Mouse (Mus musculus) lung, embryonic 15.5 days (tissue): ENCODE measurements around the gene Dlgap4. TPM values are rescaled to one million over a fixed set of nuclear protein-coding genes. Genes with fewer than 3 reads are reported as not detected.

Source experiments
- ATAC-seq: fragments of 200-750 bp; cut with Nextera tagmentation; 2 replicates; pipeline ENCODE4 v1.8.0; 2017; ENCODE audit warnings: moderate number of reproducible peaks, borderline replicate concordance; ENCODE audit not compliant: low FRiP score, low TSS enrichment; ENCODE audit errors: extremely low read depth
- H3K27ac ChIP-seq: fragments of 300-500 bp; sonication (generic); 2 replicates; pipeline ENCODE4 v1.5.1; 2015; ENCODE audit warnings: moderate library complexity, mild to moderate bottlenecking, inconsistent platforms
- H3K27me3 ChIP-seq: fragments of 300-500 bp; sonication (generic); 2 replicates; pipeline ENCODE4 v1.6.1; 2015; ENCODE audit warnings: inconsistent platforms
- H3K36me3 ChIP-seq: fragments of 300-500 bp; sonication (generic); 2 replicates; pipeline ENCODE4 v1.6.1; 2015; ENCODE audit warnings: inconsistent platforms
- H3K4me1 ChIP-seq: fragments of 300-500 bp; sonication (generic); 2 replicates; pipeline ENCODE4 v1.6.1; 2015; ENCODE audit warnings: inconsistent platforms
- H3K4me2 ChIP-seq: fragments of 300-500 bp; sonication (generic); 2 replicates; pipeline ENCODE4 v1.6.1; 2015; ENCODE audit warnings: inconsistent platforms, mild to moderate bottlenecking, moderate library complexity
- H3K4me3 ChIP-seq: fragments of 300-500 bp; sonication (generic); 2 replicates; pipeline ENCODE4 v1.5.1; 2015; ENCODE audit warnings: mild to moderate bottlenecking, inconsistent platforms
- H3K9ac ChIP-seq: fragments of 300-500 bp; sonication (generic); 2 replicates; pipeline ENCODE4 v1.6.1; 2015; ENCODE audit warnings: inconsistent platforms
- H3K9me3 ChIP-seq: fragments of 300-500 bp; sonication (generic); 2 replicates; pipeline ENCODE4 v1.6.1; 2016; ENCODE audit warnings: inconsistent platforms
- WGBS: fragments of 180-500 bp; shearing (Covaris S2); methylation state at CpG from one replicate; pipeline ENCODE4 v1.1.7; 2015; 5-methylcytosine and 5-hydroxymethylcytosine counted together
- polyA plus RNA-seq: library from polyadenylated mRNA; unstranded; fragments of >200 nt; fragmentation: Nextera tagmentation; extraction: Ambion mirVana; gene quantifications from 2 replicates; pipeline ENCODE4 v1.2.1, GENCODE M21; 2015

The Dlgap4 gene
- polyA plus RNA-seq, 1 experiment from 2014 or later, result 67.9 TPM

GRCm38 (mm10) chr2:156719549-156720312 lies 106.2 kb downstream of the Dlgap4 start:
- WGBS, result 80% methylated on average over 8 of the region's 8 CpGs
- Histone ChIP-seq H3K4me1 (peaks cover 56% of the 10 kb centered on the region), H3K9ac (peak overlapping the region; percentile 74), H3K36me3 (no peaks in the 10 kb centered on the region), H3K4me3 (peak overlapping the region; percentile 96), H3K4me2 (peak overlapping the region; percentile 89), H3K27ac (peak overlapping the region; percentile 82), H3K9me3 (no peaks in the 10 kb centered on the region), H3K27me3 (no peaks in the 10 kb centered on the region)
- no peak for ATAC-seq

GRCm38 (mm10) chr2:156720313-156720674 lies 106.8 kb downstream of the Dlgap4 start:
- ATAC-seq, result 0 out of 2 replicates have a peak, but pooled peaks have one; percentile 0
- H3K36me3 ChIP-seq, result no peaks in the 10 kb centered on the region
- peak overlapping the region; percentile 82 for H3K27ac ChIP-seq
- peaks cover 61% of the 10 kb centered on the region for H3K4me1 ChIP-seq
- peak overlapping the region; percentile 89 for H3K4me2 ChIP-seq
- WGBS, result 0% methylated on average over 10 of the region's 10 CpGs
- H3K9me3 ChIP-seq, result no peaks in the 10 kb centered on the region
- H3K4me3 ChIP-seq, result peak overlapping the region; percentile 96
- H3K27me3 ChIP-seq, result no peaks in the 10 kb centered on the region
- peak overlapping the region; percentile 74 for H3K9ac ChIP-seq

- Histone ChIP-seq H3K36me3 (no peaks in the 10 kb centered on the region), H3K27ac (peak overlapping the region; percentile 84), H3K9ac (peak overlapping the region; percentile 90), H3K27me3 (no peaks in the 10 kb centered on the region), H3K4me3 (peak overlapping the region; percentile 96), H3K4me2 (peak overlapping the region; percentile 89), H3K9me3 (no peaks in the 10 kb centered on the region), H3K4me1 (peaks cover 67% of the 10 kb centered on the region)
- ATAC-seq, result peak; percentile 90
- under 1% methylated on average over 112 of the region's 114 CpGs for WGBS
Observed at GRCm38 (mm10) chr2:156720675-156721553, 107.4 kb downstream of the Dlgap4 start.

- no peaks in the 10 kb centered on the region for H3K36me3 ChIP-seq
- H3K4me2 ChIP-seq, result peak overlapping the region; percentile 89
- H3K27ac ChIP-seq, result peak overlapping the region; percentile 84
- peak overlapping the region; percentile 90 for H3K9ac ChIP-seq
- H3K9me3 ChIP-seq, result no peaks in the 10 kb centered on the region
- peak overlapping the region; percentile 96 for H3K4me3 ChIP-seq
- ATAC-seq, result no peak
- no peaks in the 10 kb centered on the region for H3K27me3 ChIP-seq
- H3K4me1 ChIP-seq, result peaks cover 74% of the 10 kb centered on the region
- under 1% methylated on average over 17 of the region's 17 CpGs for WGBS
Observed at GRCm38 (mm10) chr2:156721554-156722070, 108.1 kb downstream of the Dlgap4 start.

GRCm38 (mm10) chr2:156722071-156722575 lies 108.6 kb downstream of the Dlgap4 start:
- peak; percentile 6; the same call in 1 of the 2 replicates for ATAC-seq
- 3% methylated on average over 15 of the region's 15 CpGs for WGBS
- no peaks in the 10 kb centered on the region for H3K27me3 ChIP-seq
- no peaks in the 10 kb centered on the region for H3K9me3 ChIP-seq
- peaks cover 76% of the 10 kb centered on the region for H3K4me1 ChIP-seq
- H3K4me2 ChIP-seq, result peak overlapping the region; percentile 89
- H3K27ac ChIP-seq, result peak overlapping the region; percentile 71
- no peaks in the 10 kb centered on the region for H3K36me3 ChIP-seq
- peak overlapping the region; percentile 90 for H3K9ac ChIP-seq
- peak overlapping the region; percentile 96 for H3K4me3 ChIP-seq

- H3K4me2 ChIP-seq, result peak overlapping the region; percentile 89
- 45% methylated on average over 5 of the region's 5 CpGs for WGBS
- H3K4me3 ChIP-seq, result peak overlapping the region; percentile 96
- no peaks in the 10 kb centered on the region for H3K9me3 ChIP-seq
- H3K9ac ChIP-seq, result no peak overlapping the region; the same call in 1 of the 2 replicates
- H3K36me3 ChIP-seq, result no peaks in the 10 kb centered on the region
- no peaks in the 10 kb centered on the region for H3K27me3 ChIP-seq
- ATAC-seq, result no peak
- peaks cover 72% of the 10 kb centered on the region for H3K4me1 ChIP-seq
- H3K27ac ChIP-seq, result no peak overlapping the region
Observed at GRCm38 (mm10) chr2:156722752-156723151, 109.2 kb downstream of the Dlgap4 start.

GRCm38 (mm10) chr2:156723899-156724523 lies 110.5 kb downstream of the Dlgap4 start:
- Histone ChIP-seq H3K4me2 (no peak overlapping the region), H3K4me3 (no peak overlapping the region), H3K4me1 (peaks cover 65% of the 10 kb centered on the region), H3K36me3 (no peaks in the 10 kb centered on the region), H3K9me3 (no peaks in the 10 kb centered on the region), H3K9ac (no peak overlapping the region), H3K27me3 (no peaks in the 10 kb centered on the region), H3K27ac (no peak overlapping the region)
- 36% methylated on average over 1 of the region's 1 CpGs for WGBS
- no peak for ATAC-seq

- no peaks in the 10 kb centered on the region for H3K9me3 ChIP-seq
- no peak overlapping the region for H3K27ac ChIP-seq
- H3K27me3 ChIP-seq, result no peaks in the 10 kb centered on the region
- no peak overlapping the region for H3K4me3 ChIP-seq
- 82% methylated on average over 4 of the region's 4 CpGs for WGBS
- peaks cover 64% of the 10 kb centered on the region for H3K4me1 ChIP-seq
- no peak for ATAC-seq
- H3K36me3 ChIP-seq, result no peaks in the 10 kb centered on the region
- peak overlapping the region; percentile 18; the same call in 1 of the 2 replicates for H3K9ac ChIP-seq
- H3K4me2 ChIP-seq, result no peak overlapping the region
Observed at GRCm38 (mm10) chr2:156724871-156725270, 111.4 kb downstream of the Dlgap4 start.

GRCm38 (mm10) chr2:156726344-156726743 lies 112.8 kb downstream of the Dlgap4 start:
- 16% methylated on average over 7 of the region's 7 CpGs for WGBS
- Histone ChIP-seq H3K9ac (no peak overlapping the region), H3K36me3 (no peaks in the 10 kb centered on the region), H3K4me2 (peak overlapping the region; percentile 14; the same call in 1 of the 2 replicates), H3K4me1 (peaks cover 70% of the 10 kb centered on the region), H3K27ac (peak overlapping the region; percentile 51), H3K27me3 (no peaks in the 10 kb centered on the region), H3K9me3 (no peaks in the 10 kb centered on the region), H3K4me3 (no peak overlapping the region)
- no peak for ATAC-seq

GRCm38 (mm10) chr2:156726878-156727277 lies 113.4 kb downstream of the Dlgap4 start:
- peaks cover 72% of the 10 kb centered on the region for H3K4me1 ChIP-seq

More at GRCm38 (mm10) chr2:156726878-156727277, 113.4 kb downstream of the Dlgap4 start:
- Histone ChIP-seq H3K9ac (no peak overlapping the region), H3K27me3 (no peaks in the 10 kb centered on the region), H3K4me3 (no peak overlapping the region), H3K9me3 (no peaks in the 10 kb centered on the region), H3K36me3 (no peaks in the 10 kb centered on the region), H3K27ac (peak overlapping the region; percentile 51), H3K4me2 (no peak overlapping the region)
- 40% methylated on average over 3 of the region's 3 CpGs for WGBS
- ATAC-seq, result no peak
